Mouse (Mus musculus): ENCODE results near the gene Ptpn22. TPM values are rescaled to one million over a fixed set of nuclear protein-coding genes. Genes with fewer than 3 reads are reported as not detected.
"Not testable (repeated sequence)": the region's sequence is repeated elsewhere in the genome, so short reads cannot be mapped to it uniquely, and the experiment has no call there.

Gene Ptpn22
- 0.34 and 0.64 TPM in 2 replicates for polyA plus RNA-seq (2015; fragmentation: Nextera tagmentation; extraction: Ambion mirVana)

- no peak within 1 kb of the TSS for H3K27ac ChIP-seq
- no peaks in the 10 kb centered on the region for H3K4me1 ChIP-seq
- H3K4me3 ChIP-seq, result no peak within 1 kb of the TSS
- H3K9me3 ChIP-seq, result no peaks in the 10 kb centered on the region
- H3K9ac ChIP-seq, result no peak within 1 kb of the TSS
- H3K36me3 ChIP-seq, result no peaks in the 10 kb centered on the region
- 75% methylated on average over 12 of the region's 12 CpGs for WGBS
- ATAC-seq (ENCODE audit: low FRiP score, low read depth), result no peak
- no peak within 1 kb of the TSS for H3K4me2 ChIP-seq (replicated peaks)
- no peaks in the 10 kb centered on the region for H3K27me3 ChIP-seq
Observed at GRCm38 (mm10) chr3:103858881-103859801, at the start of gene Ptpn22. Gene Ptpn22, plus strand, starts transcription at chr3:103859795.

- ATAC-seq (ENCODE audit: low FRiP score, low read depth), result peak; percentile 45; the same call in 1 of the 2 replicates
- 2% methylated on average over 14 of the region's 14 CpGs for WGBS
- H3K4me2 ChIP-seq (replicated peaks), result peak overlapping the region; percentile 80
- peak overlapping the region; percentile 88 for H3K9ac ChIP-seq
- no peaks in the 10 kb centered on the region for H3K9me3 ChIP-seq
- H3K4me3 ChIP-seq, result peak overlapping the region; percentile 80
- H3K4me1 ChIP-seq, result peaks cover 14% of the 10 kb centered on the region
- H3K27me3 ChIP-seq, result no peaks in the 10 kb centered on the region
- H3K36me3 ChIP-seq, result peaks cover 32% of the 10 kb centered on the region
- H3K27ac ChIP-seq, result peak overlapping the region; percentile 88
Observed at GRCm38 (mm10) chr3:103809799-103810150, 49.8 kb upstream of the Ptpn22 start.

DNA sequence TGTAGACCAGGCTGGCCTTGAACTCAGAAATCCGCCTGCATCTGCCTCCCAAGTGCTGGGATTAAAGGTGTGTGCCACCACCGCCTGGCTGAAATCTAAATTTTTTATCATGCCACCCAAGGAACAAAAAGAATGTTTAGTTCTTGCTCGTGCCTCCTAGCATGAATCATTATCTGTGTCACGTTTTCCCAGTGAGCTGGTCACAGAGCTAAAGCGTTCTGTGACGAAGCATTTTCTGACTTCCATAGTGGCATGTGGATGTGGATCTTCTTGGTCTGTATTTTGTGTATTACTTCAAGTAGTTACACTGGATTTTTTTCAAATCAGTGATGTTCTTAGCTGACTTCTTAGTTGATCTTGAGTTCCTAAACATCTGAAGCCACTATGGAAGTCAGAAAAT, 48.6 kb upstream of the Ptpn22 start:
- 92% methylated on average over 6 of the region's 6 CpGs for WGBS
- Histone ChIP-seq H3K36me3 (peaks cover 33% of the 10 kb centered on the region), H3K4me1 (peaks cover 14% of the 10 kb centered on the region), H3K4me3 (no peak overlapping the region), H3K27me3 (no peaks in the 10 kb centered on the region), H3K27ac (no peak overlapping the region), H3K9me3 (no peaks in the 10 kb centered on the region), H3K4me2 (replicated peaks) (no peak overlapping the region), H3K9ac (no peak overlapping the region)
- no peak for ATAC-seq (ENCODE audit: low FRiP score, low read depth)

- H3K9ac ChIP-seq, result no peak overlapping the region
- no peak overlapping the region for H3K27ac ChIP-seq
- H3K4me3 ChIP-seq, result no peak overlapping the region
- no peak for ATAC-seq (ENCODE audit: low FRiP score, low read depth)
- H3K36me3 ChIP-seq, result peaks cover 11% of the 10 kb centered on the region
- H3K27me3 ChIP-seq, result no peaks in the 10 kb centered on the region
- no peaks in the 10 kb centered on the region for H3K9me3 ChIP-seq
- no peak overlapping the region for H3K4me2 ChIP-seq (replicated peaks)
- H3K4me1 ChIP-seq, result no peaks in the 10 kb centered on the region
Observed at GRCm38 (mm10) chr3:103827548-103827947, 32.0 kb upstream of the Ptpn22 start.

GRCm38 (mm10) chr3:103829036-103829435, 30.6 kb upstream of the Ptpn22 start:
- no peaks in the 10 kb centered on the region for H3K27me3 ChIP-seq
- H3K9ac ChIP-seq, result no peak overlapping the region
- no peak for ATAC-seq (ENCODE audit: low FRiP score, low read depth)
- H3K9me3 ChIP-seq, result no peaks in the 10 kb centered on the region
- no peak overlapping the region for H3K4me2 ChIP-seq (replicated peaks)
- no peak overlapping the region for H3K4me3 ChIP-seq
- H3K36me3 ChIP-seq, result no peaks in the 10 kb centered on the region
- WGBS, result 84% methylated on average over 3 of the region's 3 CpGs
- no peak overlapping the region for H3K27ac ChIP-seq
- H3K4me1 ChIP-seq, result no peaks in the 10 kb centered on the region

DNA sequence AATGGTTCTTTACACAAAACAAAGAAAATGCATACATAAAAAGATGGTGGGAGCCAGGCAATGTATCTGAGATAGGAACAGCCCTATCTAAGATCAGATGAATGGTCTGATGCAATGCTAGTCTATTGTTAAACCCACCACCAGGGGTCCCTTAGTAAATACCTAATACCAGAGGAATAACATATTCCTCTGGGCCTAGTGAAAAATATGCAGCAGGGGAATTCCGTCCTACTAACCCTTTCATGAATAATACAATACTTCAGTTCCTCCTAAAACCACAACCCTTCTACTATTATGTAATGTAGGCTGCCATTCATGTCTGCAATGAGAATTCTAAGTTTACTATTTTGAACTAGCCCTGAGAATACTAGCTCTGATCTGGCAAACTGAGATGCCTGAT, 28.9 kb upstream of the Ptpn22 start:
- not testable (repeated sequence) for H3K4me2 ChIP-seq (replicated peaks); ATAC-seq (ENCODE audit: low FRiP score, low read depth); H3K9ac ChIP-seq; H3K4me3 ChIP-seq; H3K36me3 ChIP-seq; H3K4me1 ChIP-seq; H3K9me3 ChIP-seq; H3K27me3 ChIP-seq; H3K27ac ChIP-seq
- WGBS, result 42% methylated on average over 1 of the region's 1 CpGs

GRCm38 (mm10) chr3:103831146-103831545, 28.4 kb upstream of the Ptpn22 start:
- H3K4me2 ChIP-seq (replicated peaks), result no peak overlapping the region
- H3K4me1 ChIP-seq, result no peaks in the 10 kb centered on the region
- H3K27me3 ChIP-seq, result no peaks in the 10 kb centered on the region
- no peak overlapping the region for H3K27ac ChIP-seq
- WGBS, result 79% methylated on average over 7 of the region's 7 CpGs
- ATAC-seq (ENCODE audit: low FRiP score, low read depth), result no peak
- no peak overlapping the region for H3K9ac ChIP-seq
- no peaks in the 10 kb centered on the region for H3K9me3 ChIP-seq
- no peak overlapping the region for H3K4me3 ChIP-seq
- no peaks in the 10 kb centered on the region for H3K36me3 ChIP-seq

DNA sequence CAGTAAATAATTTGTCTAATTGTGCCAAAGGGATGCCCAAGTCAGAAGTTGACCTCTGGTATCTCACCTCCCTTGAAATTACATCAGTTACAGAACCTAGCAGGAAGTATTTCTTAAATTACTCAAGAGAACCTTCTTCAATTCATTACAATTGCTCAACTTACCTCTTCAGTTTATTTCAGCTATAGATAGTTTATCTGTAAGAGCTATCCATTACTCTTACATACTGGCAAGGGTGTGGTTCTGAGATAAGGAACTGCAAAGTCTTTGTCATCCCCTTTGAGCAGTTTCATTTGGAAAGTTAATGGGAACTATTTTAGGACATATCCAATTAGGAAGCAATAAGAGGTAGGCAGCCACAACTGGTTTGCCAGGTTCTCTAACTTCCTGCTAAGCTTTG, 27.2 kb upstream of the Ptpn22 start, which contains the start of gene Bcl2l15:
Gene Bcl2l15, plus strand, starts transcription at position 176 of the 400 bp plus-strand sequence.
- no peak within 1 kb of the TSS for H3K27ac ChIP-seq
- H3K4me3 ChIP-seq, result no peak within 1 kb of the TSS
- no peaks in the 10 kb centered on the region for H3K9me3 ChIP-seq
- H3K4me2 ChIP-seq (replicated peaks), result no peak within 1 kb of the TSS
- no peaks in the 10 kb centered on the region for H3K27me3 ChIP-seq
- no peaks in the 10 kb centered on the region for H3K36me3 ChIP-seq
- no peak for ATAC-seq (ENCODE audit: low FRiP score, low read depth)
- H3K9ac ChIP-seq, result no peak within 1 kb of the TSS
- H3K4me1 ChIP-seq, result no peaks in the 10 kb centered on the region

- 89% methylated on average over 2 of the region's 2 CpGs for WGBS
- no peaks in the 10 kb centered on the region for H3K9me3 ChIP-seq
- ATAC-seq (ENCODE audit: low FRiP score, low read depth), result no peak
- no peak overlapping the region for H3K27ac ChIP-seq
- no peaks in the 10 kb centered on the region for H3K36me3 ChIP-seq
- no peak overlapping the region for H3K4me3 ChIP-seq
- H3K9ac ChIP-seq, result no peak overlapping the region
- no peaks in the 10 kb centered on the region for H3K27me3 ChIP-seq
- H3K4me2 ChIP-seq (replicated peaks), result no peak overlapping the region
- H3K4me1 ChIP-seq, result no peaks in the 10 kb centered on the region
Observed at GRCm38 (mm10) chr3:103834001-103834400, 25.6 kb upstream of the Ptpn22 start.

DNA sequence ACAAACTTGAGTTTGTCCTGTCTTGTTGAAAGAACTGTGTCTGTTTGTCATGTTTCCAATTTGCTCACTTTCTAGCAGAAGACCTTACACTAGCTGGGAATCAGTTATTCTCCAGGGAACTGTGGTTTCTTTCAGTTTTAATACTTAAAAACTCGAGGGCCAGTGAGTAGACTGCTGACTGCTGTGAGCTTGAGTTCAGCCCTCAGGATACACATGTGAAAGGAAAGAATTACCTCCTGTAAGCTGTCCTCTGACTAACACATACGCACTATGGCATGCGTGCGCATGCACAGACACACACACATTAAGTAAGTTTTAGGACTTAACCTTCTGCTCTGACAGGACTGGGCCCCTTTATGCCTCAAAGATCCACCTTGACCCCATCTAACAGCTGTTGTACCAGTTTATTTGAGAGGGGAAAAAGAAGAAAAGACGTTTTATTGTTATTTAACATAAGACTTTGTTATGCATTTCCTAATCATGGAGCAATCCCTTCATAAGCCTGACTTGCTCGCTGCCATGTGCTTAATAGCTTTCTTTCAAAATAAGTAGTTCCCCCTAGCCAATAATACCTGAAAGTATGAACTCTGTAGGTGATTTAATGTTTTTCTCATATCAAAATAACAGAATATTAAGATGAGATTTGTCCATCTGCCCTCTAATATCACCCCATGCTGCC, 24.2 kb upstream of the Ptpn22 start:
- ATAC-seq (ENCODE audit: low FRiP score, low read depth), result no peak
- no peak overlapping the region for H3K4me2 ChIP-seq (replicated peaks)

DNA sequence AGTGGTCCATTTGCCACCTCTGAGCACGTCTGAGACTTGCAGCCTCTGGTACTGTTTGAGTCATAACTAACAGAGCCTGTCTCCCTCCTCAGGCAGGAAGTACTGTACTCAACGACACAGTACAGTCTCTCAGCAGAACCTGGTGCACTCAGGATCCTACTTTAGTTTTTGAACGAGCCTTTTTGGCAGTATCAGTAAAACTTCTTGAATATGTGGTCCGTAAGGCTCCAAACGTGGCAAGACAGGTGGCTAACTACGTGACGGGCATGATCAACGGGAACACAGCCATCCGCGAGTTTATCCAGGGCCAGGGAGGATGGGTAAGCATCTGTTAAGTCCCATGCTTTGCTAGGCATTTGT, 23.7 kb upstream of the Ptpn22 start:
- ATAC-seq (ENCODE audit: low FRiP score, low read depth), result no peak
- Histone ChIP-seq H3K4me1 (no peaks in the 10 kb centered on the region), H3K4me2 (replicated peaks) (no peak overlapping the region), H3K27ac (no peak overlapping the region), H3K9me3 (no peaks in the 10 kb centered on the region), H3K36me3 (no peaks in the 10 kb centered on the region), H3K4me3 (no peak overlapping the region), H3K27me3 (no peaks in the 10 kb centered on the region), H3K9ac (peak overlapping the region; percentile 20; the same call in 1 of the 2 replicates)
- 75% methylated on average over 10 of the region's 10 CpGs for WGBS

More for the DNA sequence above, 24.2 kb upstream of the Ptpn22 start:
- Histone ChIP-seq H3K36me3 (no peaks in the 10 kb centered on the region), H3K27ac (no peak overlapping the region), H3K27me3 (no peaks in the 10 kb centered on the region), H3K4me3 (no peak overlapping the region), H3K9ac (peak overlapping the region; percentile 20; the same call in 1 of the 2 replicates), H3K9me3 (no peaks in the 10 kb centered on the region), H3K4me1 (no peaks in the 10 kb centered on the region)
- WGBS, result 69% methylated on average over 6 of the region's 6 CpGs

DNA sequence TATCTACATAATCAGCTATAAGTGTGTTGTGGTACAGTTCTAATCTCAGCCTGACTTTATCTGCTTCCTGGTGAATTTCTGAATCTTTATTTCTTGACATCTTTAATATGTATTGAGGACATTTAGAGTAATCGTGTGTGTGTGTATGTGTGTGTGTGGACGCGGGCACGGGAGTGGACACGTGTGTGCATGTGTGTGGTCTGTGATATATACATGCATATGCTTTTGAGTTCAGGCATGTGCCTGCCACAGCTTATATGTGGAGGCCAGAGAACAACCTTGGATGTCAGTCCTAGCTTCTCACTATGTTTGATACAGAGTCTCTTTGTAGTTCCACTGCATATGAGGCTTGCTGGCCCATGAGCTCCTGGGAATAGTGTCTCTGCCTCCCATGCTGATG, 23.1 kb upstream of the Ptpn22 start:
- Histone ChIP-seq H3K36me3 (no peaks in the 10 kb centered on the region), H3K9me3 (no peaks in the 10 kb centered on the region), H3K4me3 (no peak overlapping the region), H3K4me2 (replicated peaks) (no peak overlapping the region), H3K4me1 (no peaks in the 10 kb centered on the region), H3K27me3 (no peaks in the 10 kb centered on the region), H3K27ac (no peak overlapping the region), H3K9ac (no peak overlapping the region)
- no peak for ATAC-seq (ENCODE audit: low FRiP score, low read depth)
- 90% methylated on average over 5 of the region's 5 CpGs for WGBS
